Mouse (Mus musculus) lung, postnatal 0 days (tissue): ENCODE results near the gene Rora.

Experiments
- CTCF ChIP-seq: IDR thresholded peaks from 2 replicates; pipeline ENCODE4 v1.5.1; 2016; ENCODE audit warnings: antibody characterized with exemption, mild to moderate bottlenecking
- EP300 ChIP-seq: IDR thresholded peaks from 2 replicates; pipeline ENCODE4 v1.6.1; 2016; ENCODE audit warnings: antibody characterized with exemption, mild to moderate bottlenecking, control low read depth

DNA sequence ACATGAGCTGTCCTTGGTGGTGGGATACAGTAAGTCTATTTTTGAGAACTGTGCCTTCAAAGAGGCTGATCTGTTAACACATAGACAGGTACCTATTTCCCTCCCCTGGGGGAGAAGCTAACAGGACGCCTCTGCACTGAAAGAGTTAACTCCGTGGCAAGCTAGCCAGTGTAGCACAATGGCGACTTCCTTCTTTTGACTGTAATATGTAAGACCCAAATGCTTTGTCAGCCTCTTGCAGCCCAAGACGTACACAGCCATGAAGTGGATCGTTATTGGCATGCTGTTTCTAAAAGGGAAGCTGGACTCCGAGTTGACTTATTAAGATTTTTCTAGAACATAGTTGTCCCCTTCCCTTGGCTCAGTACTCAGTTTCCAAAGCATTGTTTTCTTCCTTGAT lies 229.4 kb downstream of the Rora start:
- TF ChIP-seq CTCF (no peak), EP300 (no peak)
